Mouse (Mus musculus): ENCODE data around the gene Sf3b4. TPM values are rescaled to one million over a fixed set of nuclear protein-coding genes. Genes with fewer than 3 reads are reported as not detected.
A peak's percentile ranks its signal among the peaks of the same experiment; 100 is the strongest.

The Sf3b4 gene
- 66.2 and 71.6 TPM in 2 replicates for polyA plus RNA-seq (2012; rRNA removed)

GRCm38 (mm10) chr3:96172197-96173178 lies at the start of gene Sf3b4:
Sf3b4 (plus strand) TSS chr3:96172332.
- Histone ChIP-seq H3K4me3 (replicated peaks; ENCODE audit: extremely low read depth, low read depth, low read length) (peak within 1 kb of the TSS; percentile 97), H3K4me1 (ENCODE audit: control insufficient read depth, insufficient read depth, low read length) (peaks cover 10% of the 10 kb centered on the region)
- WGBS: under 1% methylated on average over 57 of the region's 58 CpGs
- peak; percentile 85 for DNase-seq
- TF ChIP-seq CTCF (IDR thresholded peaks at IDR 0.05; ENCODE audit: insufficient read depth, low read length) (no peak), POLR2A (IDR thresholded peaks at IDR 0.05; ENCODE audit: borderline replicate concordance, extremely low read depth, low read depth, low read length) (peak; percentile 99)

GRCm38 (mm10) chr3:96124235-96124634 lies 47.9 kb upstream of the Sf3b4 start:
- no peak for DNase-seq
- TF ChIP-seq POLR2A (IDR thresholded peaks at IDR 0.05; ENCODE audit: borderline replicate concordance, extremely low read depth, low read depth, low read length) (no peak), CTCF (IDR thresholded peaks at IDR 0.05; ENCODE audit: insufficient read depth, low read length) (no peak)
- Histone ChIP-seq H3K4me1 (ENCODE audit: control insufficient read depth, insufficient read depth, low read length) (peaks cover 8% of the 10 kb centered on the region), H3K4me3 (replicated peaks; ENCODE audit: extremely low read depth, low read depth, low read length) (no peak overlapping the region)
- WGBS: 92% methylated on average over 5 of the region's 5 CpGs

GRCm38 (mm10) chr3:96128128-96128527 lies 44.0 kb upstream of the Sf3b4 start:
- no peak for DNase-seq

DNA sequence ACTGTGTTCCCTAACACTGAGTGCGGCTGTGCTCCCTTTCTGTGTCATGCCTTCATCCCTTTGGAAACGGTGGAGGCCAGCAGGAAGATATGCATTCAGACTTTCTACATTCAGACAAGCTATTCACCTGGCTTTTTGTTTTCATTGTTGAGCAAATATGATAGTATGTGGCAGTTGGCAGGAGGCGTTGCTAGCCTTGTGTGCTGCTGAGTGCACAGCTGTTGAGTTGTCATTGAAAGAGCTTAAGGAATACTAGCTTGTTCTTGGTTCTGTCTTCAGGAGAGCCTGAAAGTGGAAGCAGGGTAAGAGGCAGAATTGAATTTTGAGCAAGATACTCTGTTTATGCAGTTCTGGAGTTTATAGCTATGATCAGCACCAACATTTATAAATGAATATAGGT lies 39.7 kb upstream of the Sf3b4 start:
- Histone ChIP-seq H3K4me3 (replicated peaks; ENCODE audit: extremely low read depth, low read depth, low read length) (no peak overlapping the region), H3K4me1 (ENCODE audit: control insufficient read depth, insufficient read depth, low read length) (peaks cover 21% of the 10 kb centered on the region)
- 70% methylated on average over 3 of the region's 3 CpGs for WGBS
- TF ChIP-seq POLR2A (IDR thresholded peaks at IDR 0.05; ENCODE audit: borderline replicate concordance, extremely low read depth, low read depth, low read length) (no peak), CTCF (IDR thresholded peaks at IDR 0.05; ENCODE audit: insufficient read depth, low read length) (no peak)
- no peak for DNase-seq

More at GRCm38 (mm10) chr3:96128128-96128527, 44.0 kb upstream of the Sf3b4 start:
- Histone ChIP-seq H3K4me1 (ENCODE audit: control insufficient read depth, insufficient read depth, low read length) (peaks cover 15% of the 10 kb centered on the region), H3K4me3 (replicated peaks; ENCODE audit: extremely low read depth, low read depth, low read length) (no peak overlapping the region)
- TF ChIP-seq POLR2A (IDR thresholded peaks at IDR 0.05; ENCODE audit: borderline replicate concordance, extremely low read depth, low read depth, low read length): no peak
- TF ChIP-seq CTCF (IDR thresholded peaks at IDR 0.05; ENCODE audit: insufficient read depth, low read length): no peak

GRCm38 (mm10) chr3:96133327-96133905 lies 38.7 kb upstream of the Sf3b4 start:
- 30% methylated on average over 11 of the region's 11 CpGs for WGBS
- H3K4me3 ChIP-seq (replicated peaks; ENCODE audit: extremely low read depth, low read depth, low read length): no peak overlapping the region
- H3K4me1 ChIP-seq (ENCODE audit: control insufficient read depth, insufficient read depth, low read length): peaks cover 17% of the 10 kb centered on the region
- TF ChIP-seq CTCF (IDR thresholded peaks at IDR 0.05; ENCODE audit: insufficient read depth, low read length): no peak
- no peak for DNase-seq

- WGBS: 45% methylated on average over 3 of the region's 3 CpGs
- TF ChIP-seq CTCF (IDR thresholded peaks at IDR 0.05; ENCODE audit: insufficient read depth, low read length) (no peak), POLR2A (IDR thresholded peaks at IDR 0.05; ENCODE audit: borderline replicate concordance, extremely low read depth, low read depth, low read length) (no peak)
Measured at GRCm38 (mm10) chr3:96135011-96135410, 37.1 kb upstream of the Sf3b4 start.

DNA sequence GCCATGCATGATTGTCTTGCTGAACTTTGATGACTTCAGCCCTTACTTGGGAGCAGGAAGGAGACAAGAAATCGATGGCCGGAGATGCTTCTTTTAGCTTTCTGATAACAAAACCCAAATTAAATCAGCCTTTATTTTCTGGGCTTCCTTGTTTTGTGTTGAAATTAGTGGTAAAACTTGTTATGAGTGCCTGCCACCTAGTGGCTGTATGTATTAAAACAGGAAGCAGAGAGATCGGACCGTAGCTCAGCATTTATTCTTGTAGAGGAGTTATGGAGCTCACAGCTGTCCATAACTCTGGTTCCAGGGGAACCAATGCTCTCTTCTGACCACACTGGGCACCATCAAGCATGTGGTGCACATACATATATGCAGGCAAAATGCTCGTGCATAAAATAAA lies 24.2 kb upstream of the Sf3b4 start:
- no peak for DNase-seq
- no peak for TF ChIP-seq POLR2A (IDR thresholded peaks at IDR 0.05; ENCODE audit: borderline replicate concordance, extremely low read depth, low read depth, low read length)
- TF ChIP-seq CTCF (IDR thresholded peaks at IDR 0.05; ENCODE audit: insufficient read depth, low read length): peak; percentile 26; the same call in 1 of the 2 replicates
- Histone ChIP-seq H3K4me3 (replicated peaks; ENCODE audit: extremely low read depth, low read depth, low read length) (no peak overlapping the region), H3K4me1 (ENCODE audit: control insufficient read depth, insufficient read depth, low read length) (no peaks in the 10 kb centered on the region)
- WGBS: 6% methylated on average over 5 of the region's 5 CpGs

More at GRCm38 (mm10) chr3:96135011-96135410, 37.1 kb upstream of the Sf3b4 start:
- no peak overlapping the region for H3K4me3 ChIP-seq (replicated peaks; ENCODE audit: extremely low read depth, low read depth, low read length)
- no peak for DNase-seq
- peaks cover 12% of the 10 kb centered on the region for H3K4me1 ChIP-seq (ENCODE audit: control insufficient read depth, insufficient read depth, low read length)

- no peak for DNase-seq
- H3K4me1 ChIP-seq (ENCODE audit: control insufficient read depth, insufficient read depth, low read length): no peaks in the 10 kb centered on the region
- H3K4me3 ChIP-seq (replicated peaks; ENCODE audit: extremely low read depth, low read depth, low read length): no peak overlapping the region
- no peak for TF ChIP-seq CTCF (IDR thresholded peaks at IDR 0.05; ENCODE audit: insufficient read depth, low read length)
- TF ChIP-seq POLR2A (IDR thresholded peaks at IDR 0.05; ENCODE audit: borderline replicate concordance, extremely low read depth, low read depth, low read length): no peak
- 66% methylated on average over 7 of the region's 7 CpGs for WGBS
Measured at GRCm38 (mm10) chr3:96151836-96152235, 20.3 kb upstream of the Sf3b4 start.

DNA sequence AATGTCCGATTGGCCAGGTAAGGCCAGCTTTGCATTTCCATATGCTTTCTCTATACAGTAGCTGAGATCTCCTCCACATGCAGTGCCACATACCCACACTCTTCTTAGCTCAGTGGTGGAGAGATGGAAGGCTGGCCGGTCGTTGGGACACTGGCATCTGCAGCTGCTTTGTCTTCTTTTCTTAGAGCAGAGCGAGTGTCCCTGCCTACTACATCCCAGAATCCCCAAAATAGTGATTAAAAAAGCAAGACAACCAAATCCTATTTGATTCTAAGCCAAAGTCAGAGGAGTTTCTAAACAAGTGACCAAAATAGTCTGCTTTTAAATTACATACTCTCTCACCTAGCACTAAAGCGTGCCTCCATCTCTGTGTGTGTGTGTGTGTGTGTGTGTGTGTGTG lies 19.5 kb upstream of the Sf3b4 start:
- Histone ChIP-seq H3K4me1 (ENCODE audit: control insufficient read depth, insufficient read depth, low read length) (no peaks in the 10 kb centered on the region), H3K4me3 (replicated peaks; ENCODE audit: extremely low read depth, low read depth, low read length) (no peak overlapping the region)
- TF ChIP-seq POLR2A (IDR thresholded peaks at IDR 0.05; ENCODE audit: borderline replicate concordance, extremely low read depth, low read depth, low read length): no peak
- TF ChIP-seq CTCF (IDR thresholded peaks at IDR 0.05; ENCODE audit: insufficient read depth, low read length): no peak
- DNase-seq: no peak
- 89% methylated on average over 5 of the region's 5 CpGs for WGBS

Measured in lung, adult 2 months (tissue).